Mouse (Mus musculus): ENCODE data around the gene Abcb7.
"Not testable (repeated sequence)": the region's sequence is repeated elsewhere in the genome, so short reads cannot be mapped to it uniquely, and the experiment has no call there.

The Abcb7 gene

DNA sequence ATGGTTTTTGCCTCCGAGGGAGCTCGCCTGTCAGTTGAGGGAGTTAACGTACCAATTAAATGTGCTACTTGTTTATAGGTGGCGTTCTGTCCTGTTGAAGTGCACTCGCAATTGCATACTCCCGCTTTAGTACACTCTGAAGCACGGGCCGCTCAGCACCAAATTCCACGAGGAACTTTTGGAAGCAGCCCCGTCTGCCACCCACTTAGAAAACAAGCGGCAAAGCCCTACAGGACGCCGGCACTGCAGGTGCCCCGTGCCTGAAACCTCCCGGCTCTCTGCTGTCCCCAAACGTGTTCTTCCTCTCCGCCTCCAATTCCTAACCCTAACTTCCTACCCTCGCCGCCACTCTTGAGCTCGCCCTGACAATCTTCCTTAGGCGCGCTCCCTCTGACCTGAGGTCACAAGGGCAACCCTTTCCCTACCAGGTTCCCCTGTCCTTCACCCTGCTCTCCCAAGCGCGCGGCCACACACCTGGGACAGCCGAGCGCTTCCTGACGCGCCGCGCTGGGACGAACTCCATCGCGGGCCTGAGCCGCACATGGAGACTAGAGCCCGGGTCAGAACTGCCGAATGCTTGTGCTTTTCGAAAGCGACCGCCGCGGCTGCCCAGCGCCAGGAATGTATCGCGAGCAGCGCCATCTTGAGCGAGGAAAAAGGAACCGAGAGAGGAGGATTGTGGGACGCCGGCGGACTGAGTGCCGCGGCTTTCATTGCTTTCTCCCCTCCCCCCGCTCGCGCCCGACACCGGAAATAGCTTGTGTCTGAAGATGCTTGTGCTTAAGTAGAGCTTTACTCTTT lies at the start of gene Abcb7:
Gene Abcb7 (minus strand): TSS at position 674 of the 801 bp plus-strand sequence.
- peak; percentile 83 for DNase-seq (ENCODE audit: low spot score)

DNA sequence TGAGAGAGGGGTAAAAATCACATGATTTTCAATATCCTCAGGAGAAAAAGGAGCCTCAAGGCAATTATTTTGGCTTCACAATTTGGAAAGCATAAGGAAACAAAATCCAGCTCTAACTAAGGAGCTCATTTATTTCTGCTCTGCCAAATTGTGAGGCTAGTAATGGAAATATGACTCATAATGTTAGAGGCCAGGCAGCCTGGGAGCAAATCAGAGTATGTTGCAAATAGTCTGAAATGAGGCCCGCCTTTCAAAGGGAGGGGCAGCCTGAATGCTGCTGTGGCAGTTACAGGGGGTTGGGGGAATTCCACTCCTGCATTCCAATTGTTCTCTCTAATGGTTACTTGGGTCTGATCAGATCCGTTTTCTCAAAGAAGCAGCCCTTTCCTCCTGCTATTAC lies 48.1 kb upstream of the Abcb7 start:
- peak; percentile 20 for DNase-seq (ENCODE audit: low spot score)

DNA sequence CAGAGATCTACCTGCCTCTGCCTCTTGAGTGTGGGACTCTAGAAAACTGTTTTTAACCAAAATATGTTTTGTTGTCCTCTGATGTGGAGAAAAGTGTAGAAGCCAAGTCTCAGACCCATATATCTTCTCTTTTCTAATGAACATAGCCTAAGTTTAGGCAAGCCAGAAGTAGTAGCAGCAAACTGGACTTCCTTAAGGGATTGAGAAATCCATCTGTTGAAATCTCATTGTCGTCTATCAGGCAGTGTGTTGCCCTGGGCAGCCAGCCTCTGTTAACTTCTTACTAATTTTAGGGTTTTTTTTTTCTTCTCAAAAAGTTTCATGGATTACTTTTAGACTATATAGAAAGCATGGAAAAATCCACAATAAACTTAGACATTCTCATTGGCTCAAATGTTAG lies 38.8 kb upstream of the Abcb7 start:
- no peak for DNase-seq (ENCODE audit: low spot score)

DNA sequence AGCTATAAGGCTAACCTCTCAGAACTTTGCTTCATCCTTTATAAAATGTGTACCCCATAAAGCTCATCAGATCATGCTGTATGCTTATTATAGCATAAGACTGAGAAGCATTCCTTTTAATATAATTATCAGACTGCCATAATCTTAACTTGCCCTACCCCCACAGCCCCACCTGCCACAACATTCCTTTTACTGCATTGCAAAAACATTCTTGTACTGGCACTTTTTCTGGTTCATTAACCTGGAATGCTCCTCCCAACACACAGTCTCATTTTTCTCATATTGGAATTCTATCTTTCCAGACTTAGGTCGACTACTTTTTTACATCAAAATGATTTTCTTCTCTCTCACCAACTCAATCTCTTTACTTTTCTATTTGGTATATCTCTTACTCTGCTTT lies 19.8 kb upstream of the Abcb7 start:
- DNase-seq (ENCODE audit: low spot score): no peak

DNA sequence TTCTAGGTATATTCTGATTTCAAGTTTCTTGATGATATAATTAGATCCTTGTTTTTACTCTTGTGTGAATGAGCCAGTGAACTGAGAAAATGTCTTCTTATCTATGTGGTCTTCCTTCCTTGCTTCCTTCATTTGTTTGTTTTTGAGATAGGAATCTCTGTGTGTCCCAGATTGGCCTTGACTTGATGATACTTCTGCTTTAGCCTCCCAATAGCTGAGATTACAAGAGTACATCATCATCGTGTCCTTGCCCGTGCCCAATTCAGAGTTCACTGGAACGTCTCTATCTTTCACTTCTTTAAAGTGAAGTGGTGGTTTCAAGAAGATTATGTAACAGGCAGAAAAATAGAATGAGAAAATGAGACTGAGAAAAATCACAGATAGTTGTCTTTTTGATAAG lies 14.5 kb upstream of the Abcb7 start:
- no peak for DNase-seq (ENCODE audit: low spot score)

DNA sequence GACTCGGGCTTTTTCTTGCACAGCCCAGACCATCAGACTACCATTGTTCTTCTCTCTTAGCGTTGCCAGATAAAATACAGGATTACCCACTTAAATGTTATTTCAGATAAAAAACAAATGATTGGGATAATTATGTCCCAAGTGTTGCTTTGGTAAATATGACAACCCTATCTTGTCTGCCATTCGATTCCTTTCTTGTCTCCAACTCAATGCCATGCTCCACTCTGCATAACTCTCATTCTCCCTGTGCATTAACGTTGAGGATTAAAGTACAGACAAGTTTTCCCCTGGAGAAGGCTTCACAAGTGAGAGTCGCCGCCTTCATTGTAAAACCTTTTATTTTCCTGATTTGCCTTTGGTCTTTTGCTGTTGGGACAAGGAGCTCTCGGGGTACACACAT lies 339 bp upstream of the Abcb7 start:
- peak; percentile 6 for DNase-seq (ENCODE audit: low spot score)

DNA sequence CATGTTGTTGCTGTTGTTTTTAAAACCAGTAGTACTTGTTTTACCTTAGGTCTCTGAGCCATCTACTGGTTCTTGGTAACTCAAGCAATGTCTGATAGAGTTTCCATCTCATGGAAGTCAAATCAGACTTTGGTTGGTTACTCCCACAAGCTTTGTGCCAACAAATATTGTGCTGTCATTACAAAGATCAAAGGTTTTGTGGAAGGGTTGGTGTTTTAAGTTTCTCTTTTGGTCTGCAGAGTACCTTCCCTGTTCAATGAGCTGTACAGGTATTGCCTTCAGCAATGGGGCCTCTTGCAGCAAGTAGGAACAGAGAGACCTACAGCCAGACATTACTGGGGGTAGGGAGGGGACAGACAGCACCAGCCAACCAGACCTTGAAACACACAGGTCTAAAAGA lies 5.5 kb downstream of the Abcb7 start:
- no peak for DNase-seq (ENCODE audit: low spot score)

DNA sequence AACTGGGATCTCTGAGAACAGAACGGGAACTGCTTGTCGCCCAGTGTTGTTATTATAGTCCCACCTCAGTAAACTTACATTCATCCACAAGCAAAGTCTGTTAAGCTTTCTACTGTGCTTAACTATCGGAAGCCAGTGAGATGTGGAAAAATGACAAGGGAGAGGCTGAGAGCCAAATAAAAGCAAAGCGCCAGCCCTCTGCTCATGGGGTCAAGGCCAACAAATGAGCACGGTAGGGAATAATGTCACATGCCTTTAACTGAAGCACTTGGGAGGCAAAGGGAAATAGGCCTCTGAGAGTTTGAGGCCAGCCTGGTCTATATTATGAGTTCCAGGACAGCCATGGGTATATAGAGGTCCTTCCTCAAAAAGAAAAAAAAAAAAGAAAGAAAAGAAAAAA lies 11.2 kb downstream of the Abcb7 start:
- DNase-seq (ENCODE audit: low spot score): no peak

DNA sequence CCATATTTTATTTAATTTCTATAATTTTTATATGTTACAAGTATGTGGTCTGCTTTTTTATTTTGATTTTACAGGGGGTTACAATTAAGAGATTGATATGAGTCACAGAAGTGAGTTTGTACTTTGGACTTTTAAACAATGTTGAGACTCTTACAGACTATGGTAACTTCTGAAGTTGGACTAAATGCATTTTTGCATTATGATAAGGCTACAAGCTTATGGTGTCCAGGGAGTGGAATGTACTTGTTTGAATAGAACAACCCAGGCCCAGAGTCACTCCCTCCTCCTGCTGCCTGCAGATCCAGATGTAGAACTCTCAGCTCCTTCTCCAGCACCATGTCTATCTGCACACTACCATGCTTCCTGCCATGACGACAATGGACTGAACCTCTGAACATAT lies 12.5 kb downstream of the Abcb7 start:
- no peak for DNase-seq (ENCODE audit: low spot score)

DNA sequence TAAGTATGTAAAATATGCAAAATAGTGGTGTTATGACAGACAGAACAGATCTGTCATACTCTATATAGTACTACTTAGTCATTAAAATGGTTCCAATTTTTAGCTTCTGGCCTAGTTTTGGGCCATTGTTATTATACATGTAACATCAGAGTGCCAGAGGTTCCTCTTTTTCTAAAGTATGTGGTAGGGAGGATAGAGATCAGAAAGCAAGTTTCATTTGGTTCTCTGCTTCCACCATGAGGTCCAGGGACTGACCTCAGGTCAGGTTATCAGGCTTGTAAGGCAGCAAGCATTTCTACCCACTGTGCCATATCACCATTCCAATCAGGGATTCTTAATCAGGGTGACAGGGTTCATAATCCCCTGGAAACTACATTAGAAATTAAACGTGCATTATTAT lies 16.1 kb downstream of the Abcb7 start:
- no peak for DNase-seq (ENCODE audit: low spot score)

DNA sequence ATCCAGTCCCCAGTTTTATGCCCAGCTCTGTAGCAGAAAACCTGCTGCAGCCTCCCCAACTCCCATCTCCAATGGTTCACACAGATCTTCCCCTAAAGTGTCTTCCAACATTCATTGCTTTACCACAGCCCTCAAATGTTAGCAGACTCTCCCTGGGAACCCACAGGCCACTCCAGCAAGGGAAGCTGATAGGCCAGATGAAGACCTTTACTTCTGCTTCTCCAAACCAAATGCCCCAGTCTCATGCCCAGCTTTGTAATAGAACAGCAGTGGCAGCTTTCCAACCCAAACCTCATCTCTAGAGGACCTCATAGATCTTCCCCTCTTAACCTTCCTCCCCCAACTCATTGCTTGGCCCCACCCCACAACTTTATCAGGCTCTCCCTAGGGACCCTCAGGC lies 54.0 kb downstream of the Abcb7 start:
- no peak for DNase-seq (ENCODE audit: low spot score)

DNA sequence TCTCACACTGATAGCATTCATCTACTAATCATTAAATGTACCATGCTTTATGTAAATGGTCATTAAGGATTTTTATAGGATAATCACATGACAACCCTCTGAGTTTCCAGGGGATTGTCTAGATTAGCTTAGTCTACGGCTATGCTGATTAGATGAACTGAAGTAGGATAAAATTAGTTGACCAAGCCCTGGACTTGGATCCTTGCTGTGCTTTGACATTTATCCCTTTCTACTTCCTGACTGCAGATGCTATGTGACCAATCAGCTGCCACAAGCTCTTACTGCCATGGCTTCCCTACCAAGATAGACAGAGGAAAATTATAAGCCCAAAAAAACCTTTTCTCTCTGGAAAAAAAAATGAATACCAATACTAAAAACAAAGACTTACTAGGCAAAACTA lies 57.8 kb downstream of the Abcb7 start:
- no peak for DNase-seq (ENCODE audit: low spot score)

DNA sequence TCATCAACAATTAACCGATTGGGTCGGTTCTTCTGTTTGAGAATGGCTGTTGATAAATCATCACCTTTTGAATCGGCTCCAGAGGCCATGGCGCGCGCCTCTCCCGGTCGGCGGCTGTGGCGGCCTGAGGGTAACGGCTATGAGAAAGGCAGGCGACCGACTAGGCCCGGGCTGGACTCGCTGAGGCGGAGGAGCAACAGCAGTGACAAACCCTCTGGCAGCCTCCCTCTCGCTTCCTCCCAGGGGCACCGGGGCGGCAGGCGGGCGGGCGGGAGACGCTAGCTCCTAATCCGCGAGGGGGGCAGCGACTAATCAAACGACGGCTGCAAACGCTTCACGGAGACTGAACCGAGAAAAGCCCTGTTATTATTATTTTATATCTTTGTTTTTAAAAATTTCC lies 65.5 kb downstream of the Abcb7 start:
- DNase-seq (ENCODE audit: low spot score): not testable (repeated sequence)

DNA sequence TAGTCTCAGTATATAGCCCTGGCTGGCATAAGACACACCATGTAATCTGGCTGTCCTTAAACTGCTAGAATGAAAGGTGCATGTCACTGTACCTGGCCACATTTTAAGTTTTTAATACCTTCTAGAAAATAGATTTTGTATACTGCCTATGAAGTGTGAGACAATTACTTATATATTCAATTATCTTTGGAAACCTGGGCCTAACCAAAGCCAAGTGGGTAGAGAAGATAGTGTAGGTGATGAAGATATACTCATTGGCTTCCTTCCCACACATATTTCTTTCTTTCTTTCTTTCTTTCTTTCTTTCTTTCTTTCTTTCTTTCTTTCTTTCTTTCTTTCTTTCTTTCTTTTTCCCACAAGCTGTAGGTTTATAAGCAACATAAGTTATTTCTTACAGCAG lies 121.9 kb downstream of the Abcb7 start:
- DNase-seq (ENCODE audit: low spot score): no peak

DNA sequence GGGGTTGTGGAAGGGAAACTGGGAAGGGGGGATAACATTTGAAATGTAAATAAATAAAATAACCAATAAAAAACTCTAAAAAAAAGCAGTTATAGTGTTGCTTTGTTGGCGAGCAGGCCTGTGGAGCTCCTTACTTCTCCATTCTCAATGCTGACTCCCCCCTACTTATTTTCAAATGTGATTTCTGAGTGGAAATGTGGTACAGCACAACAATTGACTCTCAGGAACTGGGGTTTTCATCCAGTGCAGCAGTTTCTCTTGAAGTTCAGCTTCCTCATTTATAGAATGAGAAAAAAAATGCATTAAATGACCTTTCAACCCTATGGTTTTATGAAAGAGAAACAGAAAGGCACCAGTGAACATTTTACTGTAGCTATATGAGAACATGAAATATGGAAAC lies 133.8 kb downstream of the Abcb7 start:
- no peak for DNase-seq (ENCODE audit: low spot score)

DNA sequence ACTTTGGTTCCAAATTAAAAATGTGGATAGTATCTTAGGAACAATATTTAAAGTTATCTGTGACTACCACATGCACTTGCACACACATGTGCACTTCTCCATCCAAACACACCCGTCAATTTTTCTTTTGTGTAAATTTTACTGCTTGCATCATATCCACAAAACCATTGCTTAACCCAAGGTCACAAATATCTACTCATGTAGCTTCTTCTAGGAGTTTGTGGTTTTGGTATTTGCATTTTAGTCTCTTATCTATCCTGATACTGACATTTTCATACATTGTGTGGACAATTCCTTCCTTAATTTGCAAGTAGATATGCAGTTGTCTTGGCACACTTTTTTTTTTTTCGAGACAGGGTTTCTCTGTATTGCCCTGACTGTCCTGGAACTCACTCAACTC lies 149.3 kb downstream of the Abcb7 start:
- DNase-seq (ENCODE audit: low spot score): no peak

DNA sequence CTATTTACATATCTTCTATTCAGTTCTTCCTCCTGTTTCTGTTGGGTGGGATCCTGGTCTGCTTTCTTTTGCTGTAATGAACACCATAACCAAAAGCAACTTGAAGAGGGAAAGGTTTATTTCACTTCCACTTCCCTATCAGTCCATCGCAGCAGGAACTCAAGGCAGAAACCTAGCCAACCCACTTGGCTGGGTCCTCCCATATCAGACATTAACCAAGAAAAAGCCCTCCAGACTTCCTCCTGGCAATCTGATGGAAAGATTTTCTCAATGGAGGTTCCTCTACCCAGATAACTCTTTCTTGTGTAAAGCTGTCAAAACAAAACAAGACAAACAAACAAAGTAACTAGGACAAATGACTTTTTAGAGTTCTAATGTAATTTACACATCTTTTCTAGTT lies 151.2 kb downstream of the Abcb7 start:
- no peak for DNase-seq (ENCODE audit: low spot score)

DNA sequence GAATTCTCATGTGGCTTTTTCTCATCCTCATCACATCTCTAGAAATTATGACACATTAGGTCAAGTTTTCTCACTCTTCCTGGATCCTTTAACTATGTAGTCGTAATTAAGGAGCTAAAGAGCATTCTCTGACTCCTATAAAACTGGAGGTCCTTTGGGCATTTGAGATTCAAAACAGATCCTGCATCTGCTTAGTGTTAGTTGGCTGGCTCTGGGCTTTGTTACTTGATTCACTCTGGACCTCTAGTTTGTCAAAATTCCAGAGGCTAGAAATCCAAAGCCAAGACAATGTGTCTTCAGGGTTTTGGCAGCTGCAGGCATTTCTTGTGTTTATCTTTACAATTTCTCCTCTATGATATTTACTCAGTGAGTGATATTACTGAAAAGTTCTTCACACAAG lies 157.1 kb downstream of the Abcb7 start:
- DNase-seq (ENCODE audit: low spot score): peak; percentile 51

All from MN1 (cell line).